Mouse (Mus musculus) forebrain, postnatal 0 days (tissue): ENCODE data around the gene Map2k1. TPM values are rescaled to one million over a fixed set of nuclear protein-coding genes. Genes with fewer than 3 reads are reported as not detected.

Experiments
- ATAC-seq: fragments of 200-750 bp; cut with Nextera tagmentation; 2 replicates; pipeline ENCODE4 v1.8.0; 2017; ENCODE audit warnings: mild to moderate bottlenecking, moderate library complexity
- DNase-seq: peaks from one replicate; pipeline ENCODE4 v3.0.0-alpha.2; 2015
- H3K27ac ChIP-seq: fragments of 300-500 bp; sonication (generic); 2 replicates; pipeline ENCODE4 v1.5.1; 2014; ENCODE audit warnings: low read depth, mild to moderate bottlenecking, antibody characterized with exemption, low read length, moderate library complexity, mixed read lengths
- H3K27me3 ChIP-seq: fragments of 300-500 bp; sonication (generic); 2 replicates; pipeline ENCODE4 v1.6.1; 2014; ENCODE audit warnings: mild to moderate bottlenecking, low read length, mixed read lengths; ENCODE audit not compliant: insufficient read depth
- H3K36me3 ChIP-seq: fragments of 300-500 bp; sonication (generic); 2 replicates; pipeline ENCODE4 v1.6.1; 2014; ENCODE audit warnings: mild to moderate bottlenecking, moderate library complexity; ENCODE audit not compliant: insufficient read depth
- H3K4me1 ChIP-seq: fragments of 300-500 bp; sonication (generic); 2 replicates; pipeline ENCODE4 v1.6.1; 2014; ENCODE audit warnings: antibody characterized with exemption; ENCODE audit not compliant: insufficient read depth
- H3K4me2 ChIP-seq: fragments of 300-500 bp; sonication (generic); 2 replicates; pipeline ENCODE4 v1.6.1; 2014; ENCODE audit warnings: low read depth, mild to moderate bottlenecking, moderate library complexity
- H3K4me3 ChIP-seq: fragments of 300-500 bp; sonication (generic); 2 replicates; pipeline ENCODE4 v1.5.1; 2014; ENCODE audit warnings: low read depth, low read length, mixed read lengths
- H3K9ac ChIP-seq: fragments of 300-500 bp; sonication (generic); 2 replicates; pipeline ENCODE4 v1.6.1; 2014; ENCODE audit warnings: mild to moderate bottlenecking
- H3K9me3 ChIP-seq: fragments of 300-500 bp; sonication (generic); 2 replicates; pipeline ENCODE4 v1.6.1; 2016; ENCODE audit warnings: low read length
- CTCF ChIP-seq: sonication (generic); IDR thresholded peaks from 2 replicates; pipeline ENCODE4 v1.5.1; 2016; ENCODE audit warnings: antibody characterized with exemption, control low read depth, low read depth
- WGBS: fragments of 180-500 bp; shearing (Covaris S2); extraction: QIAGEN DNeasy Blood & Tissue Kit; methylation state at CpG from one replicate; pipeline ENCODE4 v1.1.7; 2014; 5-methylcytosine and 5-hydroxymethylcytosine counted together
- polyA plus RNA-seq: library from polyadenylated mRNA; unstranded; fragments of >200 nt; fragmentation: Nextera tagmentation; extraction: Ambion mirVana; gene quantifications from 2 replicates; pipeline ENCODE4 v1.2.1, GENCODE M21; 2015
- total RNA-seq: library from RNA; depleted of rRNA; stranded (reverse); fragments of >200 nt; gene quantifications from 2 replicates; pipeline ENCODE4 v1.2.3, GENCODE M21; 2014

Map2k1 gene
- total and polyA plus RNA-seq, 2 experiments from 2014 or later: 60.8 to 69.9 TPM

DNA sequence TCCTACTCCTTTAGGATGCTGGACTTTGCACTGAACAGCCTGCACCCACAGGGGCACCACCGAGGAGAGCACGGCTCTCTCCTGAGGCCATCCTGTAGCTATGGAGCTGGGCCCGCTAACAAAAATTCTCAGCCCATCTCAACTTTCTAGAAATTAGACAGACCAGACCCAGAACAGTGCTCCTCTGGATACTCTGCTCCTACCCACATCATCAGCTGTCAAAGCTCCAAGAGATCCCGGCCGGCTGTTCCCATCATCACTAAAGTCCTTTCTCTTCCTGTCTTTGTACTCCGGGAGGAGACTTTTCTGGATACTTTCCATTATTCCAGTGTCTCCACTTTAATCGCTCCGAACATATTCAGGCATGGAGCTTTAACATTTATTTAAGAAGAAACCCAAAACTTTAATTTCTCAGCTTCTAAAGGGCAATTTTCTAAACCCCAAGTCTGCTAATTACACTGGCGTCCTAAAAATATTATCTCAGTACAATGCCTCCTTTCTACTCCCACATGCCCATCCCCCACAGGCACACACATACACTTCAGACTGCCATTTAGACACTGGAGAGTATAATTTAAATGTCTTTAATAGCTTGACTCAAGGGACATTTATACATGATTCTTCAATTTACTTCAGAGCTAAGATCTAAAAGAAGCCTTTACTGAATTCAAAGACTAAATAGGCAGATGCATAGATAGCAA is 21.0 kb downstream of the Map2k1 start:
- Histone ChIP-seq H3K36me3 (no peaks in the 10 kb centered on the region), H3K9me3 (no peaks in the 10 kb centered on the region), H3K27ac (peak overlapping the region; percentile 35; the same call in 1 of the 2 replicates), H3K4me2 (no peak overlapping the region), H3K4me3 (no peak overlapping the region), H3K9ac (no peak overlapping the region), H3K27me3 (no peaks in the 10 kb centered on the region), H3K4me1 (peaks cover 9% of the 10 kb centered on the region)
- no peak for TF ChIP-seq CTCF
- DNase-seq (peak; percentile 13), ATAC-seq (no peak)
- WGBS: 42% methylated on average over 9 of the region's 9 CpGs

DNA sequence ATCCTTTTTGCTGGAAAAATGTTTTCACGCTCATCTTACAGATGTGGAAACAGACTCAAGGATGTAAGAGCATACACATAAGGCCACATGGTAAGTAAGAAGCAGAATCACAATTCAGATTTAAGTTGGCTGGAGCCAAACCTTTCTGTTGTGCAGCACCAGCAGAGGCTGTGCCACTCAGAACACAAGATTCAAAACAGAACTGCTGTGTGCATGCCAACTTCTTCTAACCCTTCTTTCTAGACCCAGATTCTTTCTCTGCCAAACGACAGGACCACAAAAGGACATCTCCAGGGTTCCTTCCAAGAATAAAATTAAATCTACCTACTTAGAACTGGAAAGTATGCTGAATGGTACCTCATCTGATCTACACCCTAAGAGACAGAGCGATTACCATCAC is 21.8 kb downstream of the Map2k1 start:
- WGBS: 60% methylated on average over 3 of the region's 3 CpGs
- Histone ChIP-seq H3K4me1 (peaks cover 9% of the 10 kb centered on the region), H3K9ac (no peak overlapping the region), H3K27ac (peak overlapping the region; percentile 35), H3K36me3 (no peaks in the 10 kb centered on the region), H3K4me2 (no peak overlapping the region), H3K27me3 (no peaks in the 10 kb centered on the region), H3K4me3 (no peak overlapping the region), H3K9me3 (no peaks in the 10 kb centered on the region)
- ATAC-seq (no peak), DNase-seq (no peak)
- no peak for TF ChIP-seq CTCF

DNA sequence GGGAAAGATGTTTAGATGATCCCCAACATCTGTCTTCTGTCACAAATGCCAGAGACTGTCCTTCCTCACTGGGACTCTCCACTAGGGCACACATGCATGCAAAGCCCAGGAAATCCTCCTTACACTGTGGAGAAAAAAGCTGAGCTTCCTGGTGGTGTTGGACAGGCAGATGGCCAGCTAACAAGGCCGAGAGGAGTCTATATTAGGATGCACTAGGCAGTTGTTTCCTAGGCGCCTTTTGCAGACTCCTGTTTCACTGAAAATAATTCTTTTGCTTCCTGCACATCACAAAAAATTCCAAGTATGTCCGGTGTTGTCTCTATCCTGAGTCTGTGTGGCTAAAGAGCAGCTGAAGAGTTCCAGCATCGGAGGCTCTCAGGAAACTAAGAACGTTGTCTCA is 22.3 kb downstream of the Map2k1 start:
- no peak for TF ChIP-seq CTCF
- H3K36me3 ChIP-seq: no peaks in the 10 kb centered on the region
- no peaks in the 10 kb centered on the region for H3K9me3 ChIP-seq
- H3K27me3 ChIP-seq: no peaks in the 10 kb centered on the region
- no peak for DNase-seq
- H3K9ac ChIP-seq: no peak overlapping the region
- H3K4me1 ChIP-seq: peaks cover 9% of the 10 kb centered on the region
- no peak overlapping the region for H3K4me3 ChIP-seq
- H3K27ac ChIP-seq: no peak overlapping the region
- WGBS: 75% methylated on average over 5 of the region's 5 CpGs
- no peak for ATAC-seq
- H3K4me2 ChIP-seq: no peak overlapping the region

DNA sequence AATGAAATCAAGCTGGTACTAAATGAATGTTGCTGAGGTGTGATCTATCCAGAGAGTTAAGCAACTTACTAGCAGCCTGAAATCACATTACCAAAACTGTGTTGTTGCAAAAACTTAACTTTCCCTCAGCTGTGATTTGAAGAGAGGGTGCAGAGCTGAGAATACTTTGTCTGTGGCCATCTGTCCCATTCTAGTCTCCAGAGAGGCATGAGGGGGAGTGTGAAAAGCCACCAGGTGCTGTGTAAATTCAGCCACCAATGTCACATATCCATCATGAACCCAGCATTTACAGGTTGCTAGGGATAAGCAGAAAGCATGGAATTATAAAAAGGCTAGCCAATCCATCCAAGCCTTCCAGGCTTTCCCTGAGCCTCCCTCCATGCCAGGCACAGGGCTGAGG is 24.5 kb downstream of the Map2k1 start:
- Histone ChIP-seq H3K36me3 (no peaks in the 10 kb centered on the region), H3K9ac (no peak overlapping the region), H3K4me3 (no peak overlapping the region), H3K4me2 (no peak overlapping the region), H3K9me3 (no peaks in the 10 kb centered on the region), H3K27ac (no peak overlapping the region), H3K4me1 (peaks cover 8% of the 10 kb centered on the region), H3K27me3 (no peaks in the 10 kb centered on the region)
- DNase-seq (no peak), ATAC-seq (no peak; the same call in 1 of the 2 replicates)
- TF ChIP-seq CTCF: no peak

DNA sequence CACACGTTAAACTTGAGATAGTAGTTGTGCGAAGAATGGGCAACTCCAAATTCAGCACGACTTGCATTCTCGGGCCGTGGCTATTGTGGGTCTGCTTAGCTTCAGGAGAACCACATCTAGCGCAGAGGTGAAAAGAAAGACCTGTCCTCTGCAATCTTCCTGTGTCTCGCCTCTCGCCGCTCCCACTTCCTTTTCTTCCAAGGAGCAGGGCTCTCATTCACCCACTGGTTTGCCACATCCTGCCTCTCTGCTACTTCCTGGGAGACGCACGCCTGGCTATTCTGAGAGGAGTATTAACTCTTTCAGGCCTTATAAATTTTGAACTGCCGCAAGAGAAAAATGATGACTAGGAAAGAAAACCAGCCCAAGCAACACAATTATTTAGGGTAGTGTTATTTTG is 25.7 kb downstream of the Map2k1 start:
- no peaks in the 10 kb centered on the region for H3K36me3 ChIP-seq
- no peak for ATAC-seq
- no peak overlapping the region for H3K4me3 ChIP-seq
- H3K27ac ChIP-seq: no peak overlapping the region
- H3K9me3 ChIP-seq: no peaks in the 10 kb centered on the region
- no peak for TF ChIP-seq CTCF
- peaks cover 4% of the 10 kb centered on the region for H3K4me1 ChIP-seq
- H3K27me3 ChIP-seq: no peaks in the 10 kb centered on the region
- 84% methylated on average over 12 of the region's 12 CpGs for WGBS
- no peak overlapping the region for H3K4me2 ChIP-seq
- H3K9ac ChIP-seq: no peak overlapping the region
- no peak for DNase-seq

DNA sequence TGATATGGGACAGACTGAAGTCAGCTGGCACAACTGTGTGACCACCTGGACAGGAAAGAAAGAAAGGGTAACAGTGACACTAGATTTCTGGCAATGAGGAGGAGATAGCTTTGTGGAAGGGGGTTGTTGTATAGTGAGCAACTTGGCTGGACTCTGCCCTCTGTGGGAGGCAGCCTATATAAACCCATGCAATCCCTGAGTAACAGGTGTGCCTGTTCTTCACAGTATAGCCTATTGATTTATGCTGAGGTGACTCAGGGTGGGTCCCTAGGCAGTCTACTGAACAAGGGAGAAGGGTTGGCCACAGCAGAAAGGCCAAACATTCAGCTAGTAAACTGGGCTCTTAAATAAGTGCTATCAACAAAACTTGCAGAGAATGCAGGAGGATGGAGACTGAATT is 27.6 kb downstream of the Map2k1 start:
- H3K4me1 ChIP-seq: no peaks in the 10 kb centered on the region
- no peak overlapping the region for H3K4me2 ChIP-seq
- no peak overlapping the region for H3K4me3 ChIP-seq
- no peak for DNase-seq
- H3K27ac ChIP-seq: no peak overlapping the region
- no peaks in the 10 kb centered on the region for H3K27me3 ChIP-seq
- H3K36me3 ChIP-seq: no peaks in the 10 kb centered on the region
- no peak for TF ChIP-seq CTCF
- ATAC-seq: no peak
- H3K9me3 ChIP-seq: no peaks in the 10 kb centered on the region
- no peak overlapping the region for H3K9ac ChIP-seq

DNA sequence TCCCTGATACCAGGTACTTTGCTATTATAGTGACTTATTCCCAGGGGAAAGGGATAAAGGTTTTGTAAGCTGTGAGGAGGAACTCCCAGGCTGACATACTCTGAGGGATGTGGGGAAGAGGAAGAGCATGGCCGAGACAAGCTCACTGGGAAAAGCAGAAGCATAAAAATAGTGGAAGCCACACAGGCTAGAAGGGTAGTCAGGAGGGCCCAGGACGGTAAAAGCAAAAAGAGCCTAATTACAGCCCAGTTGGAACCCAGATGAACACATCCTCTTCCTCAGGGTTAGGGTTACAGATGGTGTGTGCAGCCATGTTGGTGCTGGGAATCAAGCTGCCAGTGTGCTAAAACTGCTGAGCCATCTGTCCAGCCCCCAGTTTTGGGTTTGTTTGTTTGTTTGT is 31.3 kb downstream of the Map2k1 start:
- WGBS: 65% methylated on average over 2 of the region's 2 CpGs
- no peak for TF ChIP-seq CTCF

More for the DNA sequence above, 31.3 kb downstream of the Map2k1 start:
- Histone ChIP-seq H3K9me3 (no peaks in the 10 kb centered on the region), H3K4me3 (no peak overlapping the region), H3K4me2 (no peak overlapping the region), H3K4me1 (no peaks in the 10 kb centered on the region), H3K9ac (no peak overlapping the region), H3K36me3 (no peaks in the 10 kb centered on the region), H3K27ac (no peak overlapping the region), H3K27me3 (no peaks in the 10 kb centered on the region)
- DNase-seq: no peak
- no peak for ATAC-seq
